Mouse (Mus musculus): ENCODE measurements around the gene Plekhg2. TPM values are rescaled to one million over a fixed set of nuclear protein-coding genes. Genes with fewer than 3 reads are reported as not detected.
A peak's percentile ranks its signal among the peaks of the same experiment; 100 is the strongest.

Gene Plekhg2
- total RNA-seq, 2 experiments from 2014 or later = 6.2 to 8.9 TPM

DNA sequence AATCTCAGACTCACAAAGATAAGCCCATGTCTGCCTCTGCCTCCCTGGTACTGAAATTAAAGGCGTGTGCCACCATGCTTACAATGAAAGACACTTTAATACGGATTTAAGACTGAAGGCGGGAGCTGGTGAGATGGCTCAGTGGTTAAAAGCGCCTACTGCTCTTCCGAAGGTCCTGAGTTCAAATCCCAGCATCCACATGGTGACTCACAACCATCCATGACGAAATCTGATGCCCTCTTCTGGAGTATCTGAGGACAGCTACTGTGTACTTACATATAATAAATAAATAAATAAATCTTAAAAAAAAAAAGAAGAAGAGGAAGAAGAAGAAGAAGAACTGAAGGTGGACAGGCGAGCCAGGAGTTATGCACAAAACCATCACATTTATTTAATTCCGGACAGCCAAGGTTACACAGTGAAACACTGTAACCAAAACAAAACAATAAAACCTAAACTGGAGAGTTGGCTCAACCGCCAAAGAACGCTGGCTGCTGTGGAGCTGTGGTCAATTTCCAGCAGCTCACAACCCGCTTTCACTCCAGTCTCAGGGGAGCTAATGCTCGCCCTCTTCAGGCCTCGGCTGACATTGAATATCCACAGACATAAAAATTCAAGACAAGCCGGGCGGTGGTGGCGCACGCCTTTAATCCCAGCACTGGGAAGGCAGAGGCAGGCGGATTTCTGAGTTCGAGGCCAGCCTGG, 33.0 kb downstream of the Plekhg2 start:
- peak in 1 of 2 experiments; percentile 25 for DNase-seq (ENCODE audit: extremely low spot score in 1 of 2, low spot score in 1 of 2)

DNA sequence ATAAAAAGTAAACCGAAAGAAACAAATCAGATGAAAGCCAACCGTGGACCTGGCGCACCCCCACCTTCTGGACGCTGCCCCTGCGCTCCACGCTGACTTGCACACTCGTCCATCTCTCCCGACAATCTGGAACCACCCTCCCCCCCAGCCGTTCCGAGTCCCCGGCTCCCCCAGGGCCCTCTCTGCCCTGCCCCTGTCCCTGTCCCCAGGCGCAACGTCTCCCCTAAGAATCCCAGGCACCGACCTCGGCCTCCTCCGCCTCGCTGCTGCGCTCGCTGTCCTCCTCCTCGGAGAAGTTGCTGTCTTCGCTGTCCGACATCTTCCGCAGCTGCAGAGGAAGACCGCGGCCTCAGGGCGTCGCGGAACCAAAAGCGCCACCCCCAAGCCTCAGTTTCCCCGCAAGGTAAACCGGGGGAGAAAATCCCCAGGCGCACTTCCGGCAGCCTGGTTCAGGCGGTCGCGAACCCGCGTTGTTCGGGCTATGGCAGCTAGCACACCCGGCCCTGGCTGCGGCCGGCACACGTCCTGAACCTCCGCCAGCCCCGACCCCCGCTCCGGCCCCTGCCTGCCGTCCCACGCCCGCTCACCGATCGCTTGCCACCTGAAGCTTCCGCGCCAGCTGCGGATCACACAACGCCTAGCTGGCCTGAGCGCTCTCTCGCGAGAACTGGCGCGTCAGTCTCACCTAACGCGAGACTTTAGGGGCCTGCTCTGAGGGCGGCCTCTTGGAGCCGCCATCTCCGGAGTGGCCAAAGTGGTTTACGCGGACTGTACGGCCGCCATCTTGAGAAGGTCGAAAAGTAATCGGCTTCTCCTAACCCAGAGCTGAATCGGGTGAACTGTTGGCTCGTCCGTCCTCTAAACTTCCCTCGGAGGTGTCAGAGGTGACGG, 34.0 kb downstream of the Plekhg2 start, which contains the start of gene Supt5:
Gene Supt5, minus strand, starts transcription at position 639 of the 891 bp plus-strand sequence.
- peak; percentile 83 to 90 for DNase-seq (ENCODE audit: extremely low spot score in 1 of 2, low spot score in 1 of 2)

DNA sequence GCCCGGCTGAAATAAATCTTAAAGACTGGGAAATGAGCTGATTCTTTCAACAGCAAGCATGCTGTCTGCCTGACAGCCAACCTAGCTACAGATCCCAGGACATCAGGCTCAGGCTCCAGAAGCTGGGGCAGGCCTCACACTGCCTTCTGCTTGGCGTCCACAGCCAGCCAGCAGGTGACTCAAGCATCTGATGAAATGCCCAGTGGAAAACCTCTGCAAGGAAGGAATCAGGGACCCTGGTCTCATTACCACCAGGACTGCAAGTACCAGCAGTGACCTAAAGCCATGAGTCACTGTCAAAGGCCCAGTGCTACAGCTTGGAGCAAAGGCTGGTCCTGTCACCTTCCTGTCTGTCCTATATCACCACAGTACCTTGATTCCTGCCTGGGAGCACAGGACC, 36.9 kb downstream of the Plekhg2 start:
- DNase-seq (ENCODE audit: extremely low spot score in 1 of 2, low spot score in 1 of 2) = no peak

DNA sequence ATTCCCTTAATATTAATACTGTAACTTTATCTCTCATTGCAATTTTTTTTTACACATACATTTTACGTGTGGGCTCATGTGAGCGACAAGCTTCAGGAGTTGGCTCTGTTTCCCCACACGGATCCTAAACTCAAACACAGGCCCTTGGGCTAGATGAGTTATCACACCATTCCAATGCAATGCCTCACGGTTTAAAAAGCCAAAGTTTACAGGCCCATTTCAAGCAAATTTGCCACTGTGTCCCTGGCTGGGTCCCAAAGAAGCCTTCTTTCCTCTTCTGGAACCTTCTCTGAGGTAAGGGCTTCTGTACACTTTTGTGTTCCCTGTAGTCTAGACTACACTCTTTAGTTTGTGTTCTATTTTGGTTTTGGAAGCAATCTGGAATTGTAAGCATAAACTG, 37.9 kb downstream of the Plekhg2 start:
- no peak for DNase-seq (ENCODE audit: extremely low spot score in 1 of 2, low spot score in 1 of 2)

DNA sequence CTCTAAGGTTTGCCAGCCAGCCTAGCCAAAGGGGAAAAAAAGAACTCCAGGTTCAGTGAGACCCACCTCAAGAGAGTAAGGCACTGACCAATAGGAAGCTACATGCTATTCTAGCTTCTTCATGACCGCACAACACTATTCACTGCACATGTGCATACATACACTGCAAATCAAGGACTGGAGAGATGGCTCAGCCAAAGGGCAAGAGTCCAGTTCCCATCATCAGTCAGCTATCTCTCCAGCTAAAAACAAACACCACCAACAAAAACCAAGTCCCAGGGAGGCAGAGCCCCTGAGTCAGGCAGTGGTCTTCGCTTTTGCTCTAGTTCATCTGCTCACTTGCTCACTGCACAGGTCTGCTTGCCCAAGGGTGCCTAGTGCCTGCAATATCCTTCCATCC, 44.1 kb downstream of the Plekhg2 start:
- DNase-seq (ENCODE audit: extremely low spot score in 1 of 2, low spot score in 1 of 2) = no peak

DNA sequence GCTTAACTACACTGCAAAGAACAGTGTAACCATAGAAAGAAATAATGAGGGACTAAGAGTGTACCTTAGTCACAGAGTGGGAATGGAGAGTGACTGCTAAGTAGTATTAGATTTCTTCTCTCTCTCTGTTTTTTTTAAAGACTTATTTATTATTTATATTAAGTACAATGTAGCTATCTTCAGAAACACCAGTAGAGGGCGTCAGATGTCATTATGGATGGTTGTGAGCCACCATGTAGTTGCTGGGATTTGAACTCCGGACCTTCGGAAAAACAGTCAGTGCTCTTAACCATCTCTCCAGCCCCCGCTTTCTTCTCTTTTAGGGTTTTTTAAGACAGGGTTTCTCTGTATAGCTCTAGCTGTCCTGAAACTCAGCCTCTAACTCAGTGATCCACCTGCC, 45.9 kb downstream of the Plekhg2 start:
- DNase-seq (ENCODE audit: extremely low spot score in 1 of 2, low spot score in 1 of 2) = no peak

DNA sequence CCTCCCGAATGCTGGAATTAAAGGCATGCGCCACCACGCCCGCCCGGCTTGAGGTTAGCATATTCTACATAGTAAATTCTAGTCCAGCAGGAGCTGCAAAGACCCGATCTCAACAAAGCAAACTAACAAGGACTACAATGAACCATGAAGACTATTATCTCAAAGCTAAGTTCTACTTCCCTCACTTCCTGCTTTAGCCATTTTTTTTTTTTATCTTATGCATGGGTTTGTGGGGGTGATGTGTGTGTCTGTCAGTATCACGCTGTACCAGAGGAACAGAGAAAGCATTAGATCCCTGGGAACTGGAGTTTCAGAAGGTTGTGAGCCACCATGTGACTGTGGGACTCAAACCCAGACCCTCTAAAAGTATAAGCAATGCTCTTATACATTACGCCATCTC, 47.1 kb downstream of the Plekhg2 start:
- DNase-seq (ENCODE audit: extremely low spot score in 1 of 2, low spot score in 1 of 2) = no peak

DNA sequence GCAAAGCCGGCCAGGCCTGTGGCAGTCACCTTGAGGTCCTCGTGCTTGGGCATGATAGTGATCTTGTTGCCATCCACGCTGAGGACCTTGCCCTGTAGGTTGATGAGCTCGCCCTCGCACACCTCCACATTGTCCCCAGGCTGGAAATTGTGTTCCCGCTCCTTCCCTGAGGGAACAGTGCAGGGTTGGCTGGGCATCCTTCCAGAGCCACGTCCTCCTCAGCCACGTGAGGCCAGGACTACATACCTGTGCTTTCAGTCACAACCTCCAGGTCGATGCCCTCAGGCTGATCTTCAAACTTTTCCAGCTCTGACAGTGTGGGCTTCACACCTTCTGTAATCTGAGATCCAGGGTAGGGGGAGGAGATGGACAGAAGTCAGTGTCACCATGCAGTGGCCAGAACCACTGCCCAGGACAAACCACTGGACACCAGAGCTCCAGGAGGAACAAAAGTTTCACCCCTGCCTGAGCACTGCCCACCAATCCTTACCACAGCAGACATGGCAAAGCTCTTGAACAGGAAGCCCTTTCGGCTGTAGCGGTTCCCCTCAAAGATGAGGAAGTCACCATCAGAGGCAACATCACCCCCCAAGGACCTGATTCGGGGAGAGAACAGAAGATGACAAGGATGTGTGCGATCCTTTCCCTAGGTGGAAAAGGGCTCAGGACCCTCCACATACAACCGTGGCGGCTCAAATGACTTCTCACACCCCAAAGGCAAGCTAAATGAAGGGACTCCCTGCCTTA, 50.3 kb downstream of the Plekhg2 start:
- no peak for DNase-seq (ENCODE audit: extremely low spot score in 1 of 2, low spot score in 1 of 2)

DNA sequence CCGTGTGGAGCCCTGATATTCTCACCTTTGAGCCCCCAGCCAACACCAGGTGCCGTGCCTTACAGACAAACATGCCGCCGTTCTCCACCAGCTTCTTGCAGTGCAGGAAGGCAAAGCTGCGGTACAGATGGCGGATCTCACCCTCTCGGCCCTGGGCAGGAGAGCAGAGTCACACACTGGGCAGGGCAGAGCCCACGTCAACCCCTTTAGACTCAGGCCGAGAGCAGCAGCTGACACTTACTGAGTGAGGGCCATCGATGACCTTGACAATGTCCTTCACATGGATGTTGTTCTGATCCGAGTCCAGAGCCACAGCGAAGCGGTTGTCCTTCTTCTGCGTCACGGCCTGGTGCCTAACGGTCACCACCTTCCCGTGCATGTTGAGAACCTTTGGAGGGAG, 53.7 kb downstream of the Plekhg2 start:
- DNase-seq (ENCODE audit: extremely low spot score in 1 of 2, low spot score in 1 of 2) = no peak

DNA sequence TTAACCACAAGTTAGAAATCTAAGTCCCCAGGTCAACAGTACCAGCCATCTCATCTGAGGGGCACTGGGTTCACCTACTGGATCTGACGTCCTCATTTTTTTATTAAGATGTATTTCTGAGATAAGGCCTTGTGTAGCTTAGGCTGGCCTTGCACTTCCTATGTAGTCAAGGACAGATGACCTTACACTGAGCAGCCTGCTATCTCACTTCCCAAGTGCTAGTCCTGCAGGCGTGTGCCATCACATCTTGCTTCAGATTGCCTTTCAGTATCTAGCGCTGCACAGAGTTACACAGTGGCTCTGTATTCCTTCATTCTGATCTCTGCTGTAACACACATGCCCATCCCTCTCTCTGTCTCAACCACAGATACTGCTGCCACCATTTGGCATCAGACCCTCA, 54.4 kb downstream of the Plekhg2 start:
- DNase-seq (ENCODE audit: extremely low spot score in 1 of 2, low spot score in 1 of 2) = no peak

DNA sequence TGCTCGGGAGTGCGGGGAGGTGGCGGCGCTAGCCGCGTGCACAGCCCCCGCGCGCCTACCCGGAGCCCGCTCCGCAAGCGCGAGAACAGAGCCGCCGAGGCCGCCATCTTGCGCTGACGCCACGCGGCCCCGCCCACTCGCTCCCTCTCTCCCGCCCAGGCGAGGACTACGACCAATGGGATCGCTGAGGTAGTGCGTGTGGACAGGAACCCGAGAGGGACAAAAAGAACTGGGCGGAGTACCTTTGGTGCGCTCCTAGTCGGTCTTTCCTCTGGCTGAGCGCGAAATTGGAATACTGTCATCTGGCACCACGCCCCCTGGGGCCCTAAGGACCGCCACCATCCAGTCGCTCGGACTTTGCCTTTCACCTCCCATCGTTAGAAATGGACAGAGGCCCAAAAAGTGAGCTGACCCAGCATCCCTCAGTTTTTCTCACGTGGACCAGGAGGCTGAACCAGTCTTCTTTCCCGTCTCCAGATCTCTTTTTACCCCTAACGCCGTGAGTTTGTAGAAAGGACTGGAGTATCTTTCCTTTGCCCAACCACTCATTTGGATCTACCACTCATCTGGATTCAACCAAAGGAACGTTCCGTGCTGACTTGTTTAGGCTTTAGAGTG, 60.4 kb downstream of the Plekhg2 start, which contains the start of gene Timm50:
Gene Timm50, minus strand, starts transcription at position 147 of the 618 bp plus-strand sequence.
- peak; percentile 97 to 99 for DNase-seq (ENCODE audit: extremely low spot score in 1 of 2, low spot score in 1 of 2)

DNA sequence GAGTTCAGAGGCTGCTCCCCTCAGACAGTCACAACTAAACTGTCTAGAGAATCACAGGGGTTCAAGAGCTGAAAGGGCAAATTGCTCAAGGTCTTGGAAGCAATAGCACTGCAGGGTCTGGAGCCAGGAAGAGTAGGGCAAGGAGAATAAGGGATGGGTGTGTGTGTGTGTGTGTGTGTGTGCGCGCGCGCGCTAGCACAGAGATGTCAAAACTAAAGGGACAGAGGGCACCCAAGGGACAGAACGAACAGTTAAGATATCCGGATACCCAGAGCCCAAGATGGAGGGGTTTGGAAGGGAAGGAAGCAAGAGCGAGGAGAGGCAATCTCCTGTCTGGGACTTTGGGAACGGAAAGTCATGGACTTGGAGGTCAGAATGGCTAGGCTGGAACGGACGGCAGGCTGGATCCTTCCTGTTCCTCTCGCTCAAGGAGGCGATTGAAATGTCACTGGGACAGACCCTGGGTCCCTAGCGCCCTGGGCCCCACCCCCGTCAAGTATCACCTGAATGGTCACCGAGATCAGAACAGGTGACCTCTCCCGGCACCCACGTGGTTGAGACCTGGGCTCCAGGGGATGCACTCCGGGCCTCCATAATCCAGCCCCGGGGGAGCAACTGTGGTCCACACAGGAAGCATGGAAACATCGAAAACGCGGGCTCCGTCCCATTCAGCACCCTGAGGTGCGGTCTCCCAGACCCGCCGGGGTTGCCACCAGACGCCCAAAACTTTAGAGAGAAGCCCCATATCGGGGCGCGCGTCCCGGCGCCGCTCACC, 61.1 kb downstream of the Plekhg2 start:
- DNase-seq (ENCODE audit: extremely low spot score in 1 of 2, low spot score in 1 of 2) = no peak

DNA sequence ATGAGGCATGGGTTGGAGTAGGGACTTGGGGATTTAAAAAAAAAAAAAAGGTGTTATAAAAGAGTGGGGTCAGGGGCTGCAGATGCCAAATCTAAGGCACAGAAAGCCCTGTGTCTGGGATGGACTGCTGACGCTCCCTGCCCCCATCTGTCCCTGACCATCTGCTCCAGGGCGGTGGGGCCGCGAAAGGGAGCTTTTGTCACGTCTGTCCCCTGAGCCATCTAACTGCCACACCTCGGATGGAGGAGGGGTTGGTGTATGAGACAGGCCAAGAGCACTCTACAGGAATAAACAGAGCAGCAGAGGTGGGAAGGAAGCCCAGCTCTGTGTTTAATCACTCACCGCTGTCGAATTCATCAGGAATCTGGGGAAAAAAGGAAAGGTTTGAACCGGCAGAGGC, 62.7 kb downstream of the Plekhg2 start:
- no peak for DNase-seq (ENCODE audit: extremely low spot score in 1 of 2, low spot score in 1 of 2)

Other genes with a start within 250 kb of the Plekhg2 start
- under 1 TPM in 1 of 2 experiments, not detected in 1; 0.05 TPM for gene 9530053A07Rik, start 243.1 kb downstream of the Plekhg2 start, total RNA-seq (2021)
- gene Fbl, start 202.9 kb downstream of the Plekhg2 start, total RNA-seq (2021) = 10 to 100 TPM; 43.5 to 53.4 TPM
- gene Dyrk1b, start 193.1 kb downstream of the Plekhg2 start, total RNA-seq (2021) = 10 to 100 TPM; 41.7 to 49.8 TPM
- gene Eid2, start 104.7 kb downstream of the Plekhg2 start, total RNA-seq (2021) = 10 to 100 TPM; 53.5 to 62.9 TPM
- gene Eid2b, start 94.9 kb downstream of the Plekhg2 start, total RNA-seq (2021) = 10 to 100 TPM; 35.6 to 39.2 TPM
- under 1 TPM; 0.27 to 0.38 TPM for gene Selenov, start 81.4 kb downstream of the Plekhg2 start, total RNA-seq (2021)
- gene Dll3, start 70.4 kb downstream of the Plekhg2 start, total RNA-seq (2021) = 1 to 10 TPM; 2.5 to 3.0 TPM
- gene Timm50, start 60.5 kb downstream of the Plekhg2 start, total RNA-seq (2021) = 10 to 100 TPM; 37.7 to 47.0 TPM
- gene Supt5, start 33.9 kb downstream of the Plekhg2 start, total RNA-seq (2021) = 100 to 1,000 TPM; 108 to 124 TPM
- gene Rps16, start 21.9 kb downstream of the Plekhg2 start, total RNA-seq (2021) = 100 to 1,000 TPM; 431 to 496 TPM
- 1 to 10 TPM; 2.7 to 2.8 TPM for gene Zfp36, start 7.7 kb upstream of the Plekhg2 start, total RNA-seq (2021)
- gene Med29, start 20.1 kb upstream of the Plekhg2 start, total RNA-seq (2021) = 10 to 100 TPM; 19.3 to 22.0 TPM
- 10 to 100 TPM; 63.0 to 69.3 TPM for gene Paf1, start 20.4 kb upstream of the Plekhg2 start, total RNA-seq (2021)
- gene Gmfg, start 64.8 kb upstream of the Plekhg2 start, total RNA-seq (2021) = 1 to 10 TPM; 1.3 to 2.3 TPM
- 10 to 100 TPM; 74.1 to 76.7 TPM for gene Lrfn1, start 79.4 kb upstream of the Plekhg2 start, total RNA-seq (2021)
- gene Ifnl2, start 137.9 kb upstream of the Plekhg2 start, total RNA-seq (2021) = not detected
- gene Ifnl3, start 150.2 kb upstream of the Plekhg2 start, total RNA-seq (2021) = not detected
- gene Sycn, start 168.3 kb upstream of the Plekhg2 start, total RNA-seq (2021) = not detected
- gene Nccrp1, start 174.7 kb upstream of the Plekhg2 start, total RNA-seq (2021) = under 1 TPM; 0.40 to 0.57 TPM
- gene Samd4b, start 225.5 kb upstream of the Plekhg2 start, total RNA-seq (2021) = 10 to 100 TPM; 70.1 to 71.0 TPM
- 10 to 100 TPM; 13.4 to 14.8 TPM for gene Pak4, start 225.6 kb upstream of the Plekhg2 start, total RNA-seq (2021)

Data from layer of hippocampus, postnatal 25 days (tissue).